Mouse (Mus musculus) layer of hippocampus, adult 18-20 months (tissue): ENCODE measurements around the gene Spindoc. TPM values are rescaled to one million over a fixed set of nuclear protein-coding genes. Genes with fewer than 3 reads are reported as not detected.

ENCODE experiments used
- DNase-seq, 2 experiments: peaks; one replicate each; pipeline ENCODE4 v3.0.0; 2022; ENCODE audit warnings: low spot score in 2 of 2
- long read RNA-seq: library from polyadenylated mRNA; stranded (forward); transcript quantifications from one replicate; pipeline ENCODE4 v2.0.0, GENCODE M21; 2021
- total RNA-seq, 2 experiments: library from RNA; stranded (reverse); gene quantifications; 2 replicates each; pipeline ENCODE4 v1.2.3; 2021

The Spindoc gene
- 10 to 100 TPM; 33.6 to 34.2 TPM for total RNA-seq
- long read RNA-seq, transcript Spindoc-201 (6 exons, 3,152 nt): major isoform, 25 of 35 reads
- long read RNA-seq, partial matches to known transcripts: 4 of 35 reads
- long read RNA-seq, other reads (novel, unspliced or antisense): 5 of 35 reads

- DNase-seq: peak; percentile 97 to 99
These were observed at the start of gene Spindoc for GRCm38 (mm10) chr19:7382903-7383865. TSS of gene Spindoc (minus strand) at chr19:7382994.

- DNase-seq: no peak
These were observed 42.6 kb upstream of the Spindoc start for GRCm38 (mm10) chr19:7425398-7425775.

GRCm38 (mm10) chr19:7424590-7425397, 42.0 kb upstream of the Spindoc start:
- DNase-seq: no peak

DNA sequence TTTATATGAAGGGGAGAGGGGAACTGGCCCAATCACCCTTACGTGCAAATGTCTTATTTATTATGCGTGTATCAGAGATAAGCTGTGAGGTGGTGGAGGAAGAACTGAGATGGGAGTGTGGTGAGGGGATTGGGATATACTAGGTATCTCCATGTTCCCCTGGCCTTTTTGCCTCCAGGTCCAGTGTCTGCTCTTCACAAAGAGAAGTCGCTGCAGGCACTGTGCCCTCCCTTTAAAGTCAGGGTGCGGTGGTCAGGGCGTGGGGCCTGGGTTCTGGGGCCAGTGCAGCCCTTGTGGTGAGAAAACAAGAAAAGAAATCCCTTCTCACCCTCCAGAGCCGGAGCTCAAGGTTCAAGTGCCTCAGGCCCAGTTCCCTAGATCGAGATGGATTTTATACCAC, 41.3 kb upstream of the Spindoc start:
- DNase-seq: no peak

DNA sequence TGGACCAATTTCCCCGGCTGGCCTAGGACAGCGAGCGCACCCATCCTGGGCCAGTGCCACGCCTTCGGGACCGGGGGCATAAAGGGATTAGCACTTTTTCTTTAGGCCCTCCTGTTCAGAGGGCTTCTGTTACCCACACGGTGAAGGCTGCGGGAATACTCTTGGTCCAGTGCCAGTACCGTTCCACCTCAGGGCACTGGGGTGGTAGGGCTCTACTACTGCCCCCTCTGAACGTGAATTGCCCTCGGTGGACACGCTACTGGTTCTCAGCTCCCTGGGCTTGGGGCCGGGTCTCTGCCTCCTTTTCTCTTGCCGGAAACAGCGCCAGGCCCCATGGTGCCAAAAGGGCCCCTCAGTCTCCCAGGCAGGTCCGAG, 40.8 kb upstream of the Spindoc start:
- no peak for DNase-seq

DNA sequence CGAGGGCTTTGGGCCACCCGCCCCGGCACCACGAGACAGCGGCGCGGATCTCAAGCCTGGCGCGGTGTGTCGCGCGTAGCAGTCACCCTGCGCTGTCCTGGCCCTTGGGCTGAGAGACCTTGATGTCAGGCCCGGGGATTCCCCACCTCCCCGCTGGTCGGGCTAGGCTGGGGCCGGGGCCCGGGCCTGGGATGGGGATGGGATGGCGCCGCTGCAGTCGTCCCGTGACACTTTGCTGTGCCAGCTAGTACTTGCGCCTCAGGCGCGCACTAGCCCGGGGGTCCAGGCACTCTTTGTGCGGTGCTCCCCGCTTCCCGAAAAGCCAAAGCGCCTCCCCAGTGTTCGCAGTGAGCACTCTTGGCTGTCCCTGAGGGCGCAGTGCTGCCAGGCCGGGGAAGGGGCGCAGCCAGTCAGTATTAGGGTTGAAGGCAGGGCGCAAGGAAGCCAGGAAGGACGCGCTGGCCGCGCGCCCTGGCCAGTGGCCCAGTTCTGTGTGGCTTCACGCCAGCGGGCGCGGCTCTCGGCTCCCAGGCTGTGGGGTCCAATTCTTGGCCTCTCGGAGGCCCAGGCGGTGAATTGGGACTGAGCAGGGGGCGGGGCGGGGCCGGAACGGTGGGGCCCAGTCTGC, 40.3 kb upstream of the Spindoc start:
- DNase-seq: peak; percentile 65 to 83

DNA sequence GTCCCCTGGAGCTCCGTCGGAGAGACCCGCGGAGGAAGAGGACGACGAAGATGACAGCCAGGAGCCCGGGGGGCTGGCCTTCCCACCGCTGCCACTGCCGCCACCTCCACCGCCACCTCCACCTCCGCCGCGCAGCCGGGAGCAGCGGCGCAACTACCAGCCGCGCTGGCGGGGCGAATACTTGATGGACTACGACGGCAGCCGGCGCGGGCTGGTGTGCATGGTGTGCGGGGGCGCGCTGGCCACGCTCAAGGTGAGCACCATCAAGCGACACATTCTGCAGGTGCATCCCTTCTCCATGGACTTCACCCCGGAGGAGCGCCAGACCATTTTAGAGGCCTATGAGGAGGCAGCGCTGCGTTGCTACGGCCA, 39.8 kb upstream of the Spindoc start:
- no peak for DNase-seq

DNA sequence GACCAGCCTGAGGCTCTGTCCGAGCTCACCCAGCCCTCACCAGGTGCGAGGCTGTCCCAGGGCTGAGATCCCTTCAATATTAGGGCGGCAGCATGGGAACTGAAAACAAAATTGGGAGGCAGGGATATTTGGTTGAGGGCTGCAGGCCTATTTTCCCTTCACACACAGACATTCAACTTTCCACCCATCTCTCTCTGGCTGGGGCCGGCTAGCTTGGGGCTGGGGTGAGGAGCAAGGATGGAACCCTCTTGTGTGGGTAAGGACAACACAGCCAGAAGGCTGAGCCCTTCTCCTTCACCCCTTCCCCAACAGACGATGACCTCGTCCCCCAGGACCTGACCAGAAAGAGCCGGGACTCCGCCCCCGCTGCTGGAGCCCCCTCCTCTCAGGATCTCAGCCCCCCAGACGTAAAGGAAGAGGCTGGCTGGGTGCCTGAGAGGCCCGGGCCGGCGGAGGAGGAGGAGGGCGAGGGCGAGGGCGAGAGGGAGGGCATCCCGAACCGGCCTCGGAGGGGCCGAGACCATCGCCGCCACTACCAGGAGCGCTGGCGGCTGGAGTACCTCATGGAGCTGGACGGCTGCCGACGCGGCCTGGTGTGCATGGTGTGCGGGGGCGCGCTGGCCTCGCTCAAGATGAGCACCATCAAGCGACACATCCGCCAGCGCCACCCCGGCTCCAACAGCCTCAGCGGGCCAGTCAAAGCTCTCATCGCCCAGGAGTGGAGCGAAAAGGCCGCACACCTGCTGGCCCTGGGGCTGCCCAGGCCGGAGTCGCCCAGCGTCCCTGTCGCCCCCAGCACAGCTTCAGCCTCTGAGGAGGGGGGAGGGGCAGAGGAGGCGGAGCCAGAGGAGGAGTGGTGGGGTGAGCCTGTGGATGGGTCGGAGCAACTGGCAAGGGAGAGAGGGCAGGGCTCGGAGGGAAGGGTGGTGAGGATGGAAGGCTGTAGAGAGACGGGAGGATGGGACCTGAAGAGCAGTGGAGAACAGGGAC, 39.1 kb upstream of the Spindoc start:
- peak; percentile 51 to 63 for DNase-seq

DNA sequence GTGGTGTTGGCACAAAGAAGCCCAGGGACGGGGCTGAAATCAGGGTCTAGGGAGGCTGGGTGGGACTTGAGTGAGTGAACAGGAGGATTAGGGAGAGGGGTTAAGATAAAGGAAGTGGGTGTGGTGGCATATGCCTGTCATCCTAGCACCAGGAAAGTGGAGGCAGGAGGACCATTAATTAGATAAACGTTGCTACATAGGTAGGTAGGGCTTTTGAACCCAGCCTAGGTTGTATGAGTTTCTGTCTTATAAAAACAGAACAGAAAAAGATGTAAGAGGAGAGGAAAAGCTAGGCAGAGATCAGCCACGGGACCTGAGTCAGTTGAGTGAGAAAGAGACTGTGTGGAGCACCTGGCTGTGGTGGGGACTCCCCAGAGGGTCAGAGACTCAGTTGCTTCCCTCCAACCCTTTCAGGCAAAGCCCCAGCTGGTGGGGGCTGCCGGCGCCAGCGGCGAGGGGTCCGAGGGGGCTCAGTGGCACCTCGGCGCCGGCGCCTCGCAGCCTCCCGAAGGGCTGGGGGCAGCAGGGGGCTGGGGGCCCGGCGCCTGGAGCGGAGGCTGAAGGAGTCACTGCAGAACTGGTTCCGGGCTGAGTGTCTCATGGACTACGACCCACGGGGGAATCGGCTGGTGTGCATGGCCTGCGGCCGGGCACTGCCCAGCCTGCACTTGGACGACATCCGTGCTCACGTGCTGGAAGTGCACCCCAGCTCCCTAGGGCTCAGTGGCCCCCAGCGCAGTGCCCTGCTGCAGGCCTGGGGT, 38.2 kb upstream of the Spindoc start:
- no peak for DNase-seq

DNA sequence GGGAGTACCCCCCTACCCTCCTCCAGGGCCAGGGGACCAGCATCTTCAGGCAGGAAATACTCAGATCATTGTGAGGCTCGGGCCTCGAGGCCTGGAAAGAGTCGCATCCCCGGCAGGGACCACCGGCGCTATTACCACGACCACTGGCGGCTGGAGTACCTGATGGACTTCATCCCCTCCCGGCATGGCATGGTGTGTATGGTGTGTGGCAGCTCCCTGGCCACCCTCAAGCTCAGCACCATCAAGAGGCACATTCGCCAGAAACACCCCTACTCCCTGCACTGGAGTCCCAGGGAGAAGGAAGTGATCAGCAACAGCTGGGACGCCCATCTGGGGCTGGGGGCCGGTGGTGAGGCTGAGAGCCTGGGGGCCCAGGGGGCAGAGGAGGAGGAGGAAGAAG, 37.3 kb upstream of the Spindoc start:
- no peak for DNase-seq

DNA sequence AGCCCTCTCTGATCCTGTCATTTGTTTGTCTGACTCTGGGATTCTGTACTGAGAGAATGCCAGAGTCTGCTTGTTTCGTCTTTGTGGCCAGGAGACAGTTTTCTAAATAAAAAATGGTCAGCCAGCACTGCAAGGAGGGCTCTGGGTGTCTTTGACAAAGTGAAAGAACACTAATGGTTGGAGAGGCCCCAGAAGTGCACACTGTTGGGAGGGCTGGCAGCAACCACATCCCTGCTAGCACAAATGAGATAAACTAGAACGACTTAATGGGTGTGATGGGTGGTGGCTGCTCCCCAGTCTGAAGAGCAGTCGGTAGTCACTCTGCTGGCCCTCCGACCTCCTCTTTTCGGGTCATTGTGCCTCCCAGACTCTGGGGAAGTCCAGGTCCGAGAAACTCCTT, 36.3 kb upstream of the Spindoc start:
- DNase-seq: no peak

GRCm38 (mm10) chr19:7417911-7418849, 35.4 kb upstream of the Spindoc start:
- DNase-seq: peak; percentile 57 to 84

GRCm38 (mm10) chr19:7416834-7417735, 34.3 kb upstream of the Spindoc start, which contains the start of gene 2700081O15Rik:
TSS of gene 2700081O15Rik (plus strand) at chr19:7417625.
- DNase-seq: peak; percentile 48 to 72

GRCm38 (mm10) chr19:7415916-7416833, 33.4 kb upstream of the Spindoc start:
- no peak for DNase-seq

- DNase-seq: no peak
These were observed 29.6 kb upstream of the Spindoc start for GRCm38 (mm10) chr19:7412361-7412760.

DNA sequence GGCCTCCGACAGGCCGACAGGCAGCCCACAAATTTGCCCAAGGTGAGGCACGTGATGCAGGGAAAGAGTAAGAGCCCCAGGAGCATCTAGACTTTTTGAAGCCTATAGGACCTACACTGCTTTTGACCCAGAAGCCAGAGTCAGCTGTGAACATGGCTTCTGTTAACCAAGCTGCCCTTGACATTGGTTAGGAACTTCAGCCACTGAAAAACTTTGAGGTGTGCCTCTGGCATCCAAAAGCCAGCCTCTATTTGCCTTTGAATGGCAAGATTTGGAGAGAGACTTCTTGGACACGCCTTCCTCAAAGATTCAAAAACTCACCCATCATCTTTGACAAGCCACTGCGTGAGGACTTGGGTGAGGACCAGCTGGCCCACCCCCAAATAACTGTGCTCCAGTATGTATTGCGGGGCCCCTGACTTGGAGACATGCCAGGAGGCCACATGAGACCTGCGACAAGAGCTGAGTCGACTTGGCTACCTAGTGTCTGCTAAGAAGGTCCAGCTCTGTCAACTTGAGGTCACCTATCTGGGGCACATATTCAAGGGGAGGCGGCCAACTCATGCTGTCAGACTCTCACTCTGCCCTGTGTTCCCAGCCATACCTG, 21.9 kb upstream of the Spindoc start:
- no peak for DNase-seq
